Mouse (Mus musculus): Measurements from ENCODE around the gene Ube2d2b.

DNA sequence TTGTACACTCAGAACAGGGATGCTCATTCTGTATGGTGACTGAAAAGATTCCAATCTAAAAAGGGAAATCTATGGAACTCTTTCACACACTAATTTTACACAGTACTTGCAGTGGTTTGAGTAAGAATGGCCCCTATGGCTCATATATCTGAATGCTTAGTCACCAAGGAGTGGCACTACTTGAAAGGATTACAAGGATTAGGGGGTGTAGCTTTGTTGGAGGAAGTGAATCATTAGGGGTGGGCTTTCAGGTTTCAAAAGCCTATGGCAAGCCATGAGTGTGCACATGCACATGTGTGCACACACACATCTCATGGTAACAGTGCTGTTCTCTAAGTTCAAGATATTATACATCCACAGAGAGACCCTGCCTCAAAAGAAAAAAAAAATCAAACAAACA is 27.3 kb upstream of the Ube2d2b start:
- TF ChIP-seq POLR2A (IDR thresholded peaks at IDR 0.05; ENCODE audit: extremely low read depth, insufficient read depth, low read length) = no peak
- no peak for TF ChIP-seq CTCF (IDR thresholded peaks at IDR 0.05; ENCODE audit: extremely low read depth, insufficient read depth, low read length)

All from cortical plate, adult 2 months (tissue).